Mouse (Mus musculus): Measurements from ENCODE around the gene Olfr934. TPM values are rescaled to one million over a fixed set of nuclear protein-coding genes. Genes with fewer than 3 reads are reported as not detected.

Gene Olfr934
- not detected in 2 replicates for polyA plus RNA-seq (2015; fragmentation: Nextera tagmentation; extraction: Ambion mirVana)

GRCm38 (mm10) chr9:38988215-38988614 lies at the start of gene Olfr934:
Gene Olfr934 (minus strand): TSS chr9:38988315.
- no peak for DNase-seq (ENCODE audit: low spot score)

DNA sequence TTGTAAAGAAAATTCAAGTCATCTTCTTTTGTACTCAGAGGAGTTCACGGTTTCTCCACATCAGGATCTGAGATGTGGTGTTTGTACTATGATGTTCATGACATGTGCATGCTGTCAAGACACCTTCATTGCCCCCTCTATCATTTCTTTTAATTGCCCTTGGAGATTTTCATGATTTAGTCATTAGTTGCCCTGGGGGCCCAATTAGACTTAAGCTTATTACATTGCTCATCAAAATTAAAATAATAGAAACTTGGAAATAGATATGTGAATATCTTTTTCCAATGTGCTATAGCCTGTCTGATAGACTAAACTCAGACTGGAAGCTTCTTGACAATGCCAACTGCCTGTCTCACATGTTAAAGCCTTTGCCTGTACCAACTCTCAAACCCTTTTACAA lies 35.2 kb upstream of the Olfr934 start, which contains the start of gene Olfr146:
Gene Olfr146, minus strand, starts transcription at position 101 of the 400 bp plus-strand sequence.
- no peak for DNase-seq (ENCODE audit: low spot score)

DNA sequence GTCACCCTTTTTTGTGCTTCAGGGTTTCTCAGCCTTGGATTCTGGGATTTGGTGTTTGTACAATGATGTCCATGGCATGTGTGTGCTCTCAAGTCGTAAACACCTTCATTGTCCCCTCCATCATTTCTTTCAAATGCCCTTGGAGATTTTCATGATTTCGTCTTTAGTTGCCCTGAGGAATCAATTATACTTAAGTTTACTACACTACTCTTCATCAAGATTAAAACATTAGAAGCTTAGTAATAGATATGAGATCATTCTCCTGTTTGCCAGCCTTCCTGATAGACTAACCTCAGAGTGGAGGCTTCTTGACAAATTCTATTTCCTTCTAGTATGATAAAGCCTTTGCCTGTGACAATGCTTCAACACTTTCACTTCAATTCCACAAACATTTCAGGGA lies 11.5 kb upstream of the Olfr934 start, which contains the start of gene Olfr935:
Gene Olfr935, minus strand, starts transcription at position 101 of the 400 bp plus-strand sequence.
- DNase-seq (ENCODE audit: low spot score) = no peak

DNA sequence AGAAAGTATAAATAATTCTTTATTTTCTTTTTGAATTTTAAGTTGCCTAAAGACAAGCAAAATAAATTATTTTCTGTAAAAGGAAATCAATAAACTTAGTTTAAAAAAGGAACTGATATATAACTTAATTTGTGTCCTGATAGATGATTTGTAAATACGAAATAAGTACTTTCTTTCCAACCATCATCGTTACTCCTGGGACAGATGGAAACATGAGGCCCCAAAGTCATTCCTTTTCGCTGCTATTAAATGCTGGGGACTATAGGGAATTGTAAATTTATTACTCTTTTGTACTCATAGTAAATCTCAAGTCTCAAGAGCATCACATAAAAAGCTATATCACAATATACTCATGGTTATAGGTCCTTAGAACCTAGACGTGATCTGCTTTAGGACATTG lies 16.1 kb downstream of the Olfr934 start, which contains the start of gene Olfr933:
Gene Olfr933, plus strand, starts transcription at position 301 of the 400 bp plus-strand sequence.
- DNase-seq (ENCODE audit: low spot score) = no peak

- DNase-seq (ENCODE audit: low spot score) = no peak
Observed at GRCm38 (mm10) chr9:38954124-38954416, 34.0 kb downstream of the Olfr934 start.

- DNase-seq (ENCODE audit: low spot score) = no peak
Observed at GRCm38 (mm10) chr9:38953401-38954123, 34.6 kb downstream of the Olfr934 start.

Other genes with a start within 250 kb of the Olfr934 start
- gene Olfr920, start 236.0 kb downstream of the Olfr934 start, polyA plus RNA-seq (2015; fragmentation: Nextera tagmentation; extraction: Ambion mirVana) = 0.28 and 0.47 TPM in 2 replicates
- 0.04 TPM in 1 of 2 replicates, not detected in the other for gene Olfr921, start 215.2 kb downstream of the Olfr934 start, polyA plus RNA-seq (2015; fragmentation: Nextera tagmentation; extraction: Ambion mirVana)
- gene Olfr922, start 173.7 kb downstream of the Olfr934 start, polyA plus RNA-seq (2015; fragmentation: Nextera tagmentation; extraction: Ambion mirVana) = not detected in 2 replicates
- gene Olfr923, start 161.8 kb downstream of the Olfr934 start, polyA plus RNA-seq (2015; fragmentation: Nextera tagmentation; extraction: Ambion mirVana) = not detected in 2 replicates
- gene Olfr924, start 143.9 kb downstream of the Olfr934 start, polyA plus RNA-seq (2015; fragmentation: Nextera tagmentation; extraction: Ambion mirVana) = not detected in 2 replicates
- not detected in 2 replicates for gene Olfr26, start 133.3 kb downstream of the Olfr934 start, polyA plus RNA-seq (2015; fragmentation: Nextera tagmentation; extraction: Ambion mirVana)
- not detected in 2 replicates for gene Olfr926, start 111.2 kb downstream of the Olfr934 start, polyA plus RNA-seq (2015; fragmentation: Nextera tagmentation; extraction: Ambion mirVana)
- gene Olfr930, start 58.5 kb downstream of the Olfr934 start, polyA plus RNA-seq (2015; fragmentation: Nextera tagmentation; extraction: Ambion mirVana) = not detected in 2 replicates
- gene Olfr933, start 16.0 kb downstream of the Olfr934 start, polyA plus RNA-seq (2015; fragmentation: Nextera tagmentation; extraction: Ambion mirVana) = not detected in 2 replicates
- gene Olfr935, start 11.4 kb upstream of the Olfr934 start, polyA plus RNA-seq (2015; fragmentation: Nextera tagmentation; extraction: Ambion mirVana) = not detected in 2 replicates
- gene Olfr146, start 35.1 kb upstream of the Olfr934 start, polyA plus RNA-seq (2015; fragmentation: Nextera tagmentation; extraction: Ambion mirVana) = not detected in 2 replicates
- gene Olfr937, start 76.6 kb upstream of the Olfr934 start, polyA plus RNA-seq (2015; fragmentation: Nextera tagmentation; extraction: Ambion mirVana) = not detected in 2 replicates
- gene Olfr938, start 90.6 kb upstream of the Olfr934 start, polyA plus RNA-seq (2015; fragmentation: Nextera tagmentation; extraction: Ambion mirVana) = not detected in 2 replicates
- not detected in 2 replicates for gene Olfr27, start 139.8 kb upstream of the Olfr934 start, polyA plus RNA-seq (2015; fragmentation: Nextera tagmentation; extraction: Ambion mirVana)
- gene Olfr943, start 178.0 kb upstream of the Olfr934 start, polyA plus RNA-seq (2015; fragmentation: Nextera tagmentation; extraction: Ambion mirVana) = not detected in 2 replicates
- gene Olfr944, start 213.6 kb upstream of the Olfr934 start, polyA plus RNA-seq (2015; fragmentation: Nextera tagmentation; extraction: Ambion mirVana) = not detected in 2 replicates

Data from thymus, postnatal 0 days (tissue).